19 mouse cellular contexts compared by ENCODE assay signal in genomic region chr13:97666761-97667160, GRCm38 (mm10).
DNase-seq lines count a peak whose midpoint lies in the region; ATAC-seq and TF ChIP-seq lines count a peak whose summit lies in the region.
"Had no signal": no experiment of that assay in that cellular context is flagged by ENCODE, and none has a peak within 500 bp of the region (broad histone marks: within the 10 kb centered on the region; RNA-seq: fewer than 3 reads in every experiment).

No protein-coding gene starts in this region.

- H3K79me2 ChIP-seq in MEL (ENCODE audit: control insufficient read depth, insufficient read depth, low read length, poor library complexity) = no peaks in the 10 kb centered on the region

- no peak overlapping the region for H3K4me3 ChIP-seq in layer of hippocampus, adult 2 months
- no peak overlapping the region for H3K4me3 ChIP-seq in MEL (ENCODE audit: control insufficient read depth in 1 of 2, insufficient read depth in 1 of 2, low read depth in 2 of 2, low read length in 2 of 2)
- no peak overlapping the region for H3K4me3 ChIP-seq in stomach, postnatal 0 days (ENCODE audit: low read depth, low read length)
- H3K4me3 ChIP-seq: embryonic facial prominence, embryonic 15.5 days; liver, embryonic 13.5 days; lung, embryonic 15.5 days had no signal

- no peak for TF ChIP-seq POLR2A in MEL (IDR thresholded peaks at IDR 0.05; ENCODE audit: control insufficient read depth in 1 of 2, insufficient read depth in 1 of 2, low read depth in 1 of 2, low read length in 2 of 2, poor library complexity in 1 of 2)

- H3K4me1 ChIP-seq in MEL (ENCODE audit: control insufficient read depth in 1 of 2, insufficient read depth in 2 of 2, low read length in 2 of 2) = no peaks in the 10 kb centered on the region
- H3K4me1 ChIP-seq in stomach, postnatal 0 days (replicated peaks; ENCODE audit: control insufficient read depth, insufficient read depth) = no peaks in the 10 kb centered on the region
- H3K4me1 ChIP-seq: liver, embryonic 13.5 days had no signal

- no peak overlapping the region for H3K9ac ChIP-seq in MEL (ENCODE audit: control insufficient read depth, low read depth, low read length, poor library complexity, severe bottlenecking)
- H3K9ac ChIP-seq in stomach, postnatal 0 days (ENCODE audit: low read length) = no peak overlapping the region
- H3K9ac ChIP-seq: embryonic facial prominence, embryonic 15.5 days; liver, embryonic 13.5 days; lung, embryonic 15.5 days had no signal

- H3K36me3 ChIP-seq in MEL (ENCODE audit: control insufficient read depth in 1 of 2, insufficient read depth in 2 of 2, low read length in 2 of 2) = no peaks in the 10 kb centered on the region
- H3K36me3 ChIP-seq in stomach, postnatal 0 days (ENCODE audit: control insufficient read depth, insufficient read depth, low read length) = no peaks in the 10 kb centered on the region
- H3K36me3 ChIP-seq: embryonic facial prominence, embryonic 15.5 days; liver, embryonic 13.5 days; lung, embryonic 15.5 days had no signal

- H3K9me3 ChIP-seq in MEL (replicated peaks; ENCODE audit: insufficient read depth, low read length) = no peaks in the 10 kb centered on the region
- H3K9me3 ChIP-seq in stomach, postnatal 0 days (ENCODE audit: control insufficient read depth, low read length) = no peaks in the 10 kb centered on the region
- H3K9me3 ChIP-seq: embryonic facial prominence, embryonic 15.5 days; liver, embryonic 13.5 days; lung, embryonic 15.5 days had no signal

- 79% methylated on average over 4 of the region's 4 CpGs for WGBS in stomach, postnatal 0 days

- peak overlapping the region; percentile 55 for H3K27ac ChIP-seq in layer of hippocampus, adult 2 months
- no peak overlapping the region for H3K27ac ChIP-seq in MEL (ENCODE audit: control insufficient read depth, low read depth, low read length)
- H3K27ac ChIP-seq in stomach, postnatal 0 days (replicated peaks) = no peak overlapping the region
- H3K27ac ChIP-seq: embryonic facial prominence, embryonic 15.5 days; liver, embryonic 13.5 days; lung, embryonic 15.5 days had no signal

- no peak for TF ChIP-seq EP300 in MEL (IDR thresholded peaks at IDR 0.05; ENCODE audit: low read depth in 1 of 2, low read length in 2 of 2)
- no peak for TF ChIP-seq EP300 in stomach, postnatal 0 days (optimal IDR thresholded peaks at IDR 0.05)

- no peak for TF ChIP-seq RAD21 in MEL (IDR thresholded peaks at IDR 0.05; ENCODE audit: low read depth, low read length)

- TF ChIP-seq CTCF in layer of hippocampus, adult 2 months (conservative IDR thresholded peaks at IDR 0.05) = no peak
- TF ChIP-seq CTCF in MEL (IDR thresholded peaks at IDR 0.05 in 2 of 3, conservative IDR thresholded peaks at IDR 0.05 in 1 of 3; ENCODE audit: control insufficient read depth in 1 of 3, insufficient read depth in 1 of 3, low read depth in 2 of 3, low read length in 3 of 3, poor library complexity in 1 of 3, severe bottlenecking in 1 of 3) = no peak
- TF ChIP-seq CTCF in stomach, postnatal 0 days (IDR thresholded peaks at IDR 0.05; ENCODE audit: low read depth) = no peak

- no peaks in the 10 kb centered on the region for H3K27me3 ChIP-seq in MEL (ENCODE audit: control insufficient read depth in 1 of 2, insufficient read depth in 2 of 2, low read length in 2 of 2)
- no peaks in the 10 kb centered on the region for H3K27me3 ChIP-seq in stomach, postnatal 0 days (ENCODE audit: control insufficient read depth, insufficient read depth, low read length)
- H3K27me3 ChIP-seq: CH12.LX; embryonic facial prominence, embryonic 15.5 days; liver, embryonic 13.5 days; lung, embryonic 15.5 days had no signal

- DNase-seq in layer of hippocampus, adult 2 months (ENCODE audit: low spot score in 2 of 2) = no peak
- DNase-seq in layer of hippocampus, postnatal 10 days (ENCODE audit: low spot score in 2 of 2) = no peak
- DNase-seq in 3T3-L1 (ENCODE audit: low read depth, low spot score) (peak; percentile 82), MEL (ENCODE audit: low read depth, low spot score) (peak; percentile 19)
- DNase-seq in spleen, postnatal 14 days (ENCODE audit: low spot score in 2 of 2) = no peak
- DNase-seq in stomach, postnatal 0 days (ENCODE audit: low spot score) = no peak
- DNase-seq: adrenal gland, postnatal 25 days; cerebellum, adult 9-10 months; embryo, embryonic 11 days; gastrocnemius, postnatal 36 days; kidney, adult 8-10 months; layer of hippocampus, postnatal 36 days; left cerebral cortex, postnatal 4 days; liver, embryonic 13.5 days; midbrain, embryonic 14.5 days had no signal

- ATAC-seq in erythroblast, adult 5-6 weeks (replicated peaks; ENCODE audit: low FRiP score, poor library complexity, severe bottlenecking) = peak; percentile 56
- ATAC-seq in stomach, postnatal 0 days (ENCODE audit: low FRiP score, low TSS enrichment) = no peak

- H3K4me2 ChIP-seq in stomach, postnatal 0 days (replicated peaks; ENCODE audit: low read depth) = no peak overlapping the region
- H3K4me2 ChIP-seq: embryonic facial prominence, embryonic 15.5 days; liver, embryonic 13.5 days; lung, embryonic 15.5 days had no signal

TF ChIP-seq in MEL, 35 proteins besides CTCF, POLR2A, EP300 and RAD21:
- TF ChIP-seq CHD1 (IDR thresholded peaks at IDR 0.05; ENCODE audit: low read depth, low read length) (no peak), GATA1 (IDR thresholded peaks at IDR 0.05; ENCODE audit: low read depth, low read length) (no peak), USF1 (IDR thresholded peaks at IDR 0.05; ENCODE audit: low read depth, low read length) (no peak), NELFE (IDR thresholded peaks at IDR 0.05; ENCODE audit: low read depth, low read length) (no peak), SIN3A (IDR thresholded peaks at IDR 0.05; ENCODE audit: low read length) (no peak), MAFK (IDR thresholded peaks at IDR 0.05; ENCODE audit: borderline replicate concordance, low read depth, low read length) (no peak), GABPA (IDR thresholded peaks at IDR 0.05; ENCODE audit: low read depth, low read length) (no peak), MEF2A (IDR thresholded peaks at IDR 0.05; ENCODE audit: extremely low read depth, insufficient replicate concordance, low read depth, low read length, poor library complexity, severe bottlenecking) (no peak), POLR2AphosphoS5 (IDR thresholded peaks at IDR 0.05; ENCODE audit: borderline replicate concordance, low read depth, low read length) (no peak)

Comparison
In these comparisons a context has a peak if more than half of its experiments do, and no peak if none do; other contexts are left out.
1. DNase-seq: peak in 3T3-L1 (single experiment) and MEL (single experiment); none in layer of hippocampus, adult 2 months (0 of 2), layer of hippocampus, postnatal 10 days (0 of 2), spleen, postnatal 14 days (0 of 2) and stomach, postnatal 0 days (single experiment).